Mouse (Mus musculus) cerebellum, adult 11 months (tissue): ENCODE measurements around the gene Cubn.
A peak's percentile ranks its signal among the peaks of the same experiment; 100 is the strongest.

Experiments
- DNase-seq: peaks from one replicate; pipeline ENCODE4 v3.0.0; 2022

The Cubn gene

GRCm38 (mm10) chr2:13342325-13342926, 149.2 kb downstream of the Cubn start:
- DNase-seq, result no peak

DNA sequence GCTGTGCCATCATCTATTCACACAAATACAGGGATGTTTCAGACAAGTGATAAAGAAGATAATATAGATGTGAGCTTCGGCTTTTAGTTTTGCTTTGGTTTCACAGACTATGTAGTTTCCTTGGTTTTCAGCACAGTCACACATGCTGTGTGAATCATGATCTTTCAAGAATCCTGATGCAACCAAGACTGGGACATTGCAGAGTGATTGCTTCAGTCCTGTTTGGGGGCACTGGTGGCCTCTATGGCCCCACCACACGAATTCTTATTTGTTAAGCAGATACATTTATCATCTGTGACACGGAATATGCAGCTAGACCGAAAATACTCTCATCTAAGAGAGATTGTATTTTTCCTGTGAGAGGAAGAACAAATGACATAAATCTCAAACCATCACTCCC, 156.2 kb downstream of the Cubn start:
- no peak for DNase-seq

GRCm38 (mm10) chr2:13329754-13330417, 161.7 kb downstream of the Cubn start:
- no peak for DNase-seq

- no peak for DNase-seq
These were observed 188.2 kb downstream of the Cubn start for GRCm38 (mm10) chr2:13303376-13303775.

DNA sequence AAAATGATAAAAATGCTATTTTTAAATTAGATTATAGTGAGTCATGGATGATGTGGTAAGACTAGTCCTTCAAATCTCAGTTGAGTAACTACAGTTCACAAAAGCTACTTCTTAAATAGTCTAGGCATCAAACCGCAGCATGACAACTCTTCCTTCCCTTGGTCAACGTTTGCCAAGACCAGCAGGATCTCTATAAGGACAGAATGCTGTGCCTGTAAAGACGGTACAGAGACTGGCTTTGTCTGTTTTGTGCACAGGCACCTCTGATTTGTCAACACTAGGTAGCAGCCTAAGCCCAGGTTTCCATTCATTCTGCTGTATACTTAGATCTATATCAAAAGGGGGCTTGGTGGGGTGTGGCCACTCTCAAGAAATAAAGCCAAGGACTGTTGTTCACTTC, 192.6 kb downstream of the Cubn start:
- DNase-seq, result no peak

- DNase-seq, result no peak
These were observed 193.9 kb downstream of the Cubn start for GRCm38 (mm10) chr2:13297733-13298132.

DNA sequence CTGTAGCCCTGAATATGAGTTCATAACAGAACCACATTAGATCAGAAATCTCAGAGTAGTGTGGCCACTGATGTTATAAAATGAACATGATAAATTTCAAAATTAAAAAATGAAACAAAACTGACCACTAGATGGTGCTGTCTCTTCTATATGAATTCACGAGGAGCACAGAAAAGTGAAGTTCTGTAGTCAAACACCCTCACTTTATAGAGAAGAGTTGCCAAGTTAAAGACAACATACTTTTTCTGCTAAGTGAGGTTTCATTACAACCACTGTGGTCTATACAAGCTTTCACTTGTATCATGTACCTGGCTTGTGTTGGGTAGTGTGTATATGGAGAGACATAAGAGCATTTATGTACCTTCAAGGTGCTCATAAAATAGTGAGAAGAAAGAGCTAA, 201.0 kb downstream of the Cubn start:
- no peak for DNase-seq

- no peak for DNase-seq
These were observed 201.5 kb downstream of the Cubn start for GRCm38 (mm10) chr2:13290070-13290469.

DNA sequence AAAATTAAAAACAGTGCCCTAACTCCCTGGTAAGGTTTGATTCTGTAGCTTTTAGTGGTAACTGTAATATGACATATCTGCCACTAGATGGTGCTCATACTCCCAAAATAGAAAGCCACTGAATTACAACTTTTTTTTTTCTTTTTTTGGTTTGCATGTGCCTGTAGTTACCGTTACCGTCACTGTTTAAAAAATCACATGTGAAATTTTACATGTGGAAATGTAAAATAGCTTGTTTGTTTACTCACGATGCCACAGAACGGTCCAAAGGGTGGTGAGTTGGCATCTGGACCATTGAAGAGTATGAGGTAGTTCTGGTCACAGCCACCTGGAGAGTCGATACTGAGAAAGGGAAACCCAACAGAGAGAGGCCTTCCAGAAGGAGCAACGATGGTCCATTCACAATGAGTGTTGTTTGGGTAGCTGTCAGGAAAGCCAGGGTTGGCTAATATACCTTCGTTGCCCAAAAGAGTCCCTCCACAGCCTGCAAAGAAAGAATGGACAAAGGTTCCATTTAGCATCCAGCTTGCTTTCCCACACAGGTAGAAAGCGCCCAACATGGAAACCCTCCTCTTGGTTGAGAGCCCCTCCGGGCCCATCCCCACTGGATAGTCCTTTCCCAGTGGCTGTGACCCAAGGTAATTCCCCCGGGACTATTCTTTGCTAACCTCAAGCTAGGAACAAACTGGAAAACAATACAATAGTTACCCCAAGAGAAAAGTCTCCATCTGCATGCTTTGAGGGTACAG, 213.3 kb downstream of the Cubn start:
- no peak for DNase-seq

GRCm38 (mm10) chr2:13275874-13276273, 215.7 kb downstream of the Cubn start:
- no peak for DNase-seq

DNA sequence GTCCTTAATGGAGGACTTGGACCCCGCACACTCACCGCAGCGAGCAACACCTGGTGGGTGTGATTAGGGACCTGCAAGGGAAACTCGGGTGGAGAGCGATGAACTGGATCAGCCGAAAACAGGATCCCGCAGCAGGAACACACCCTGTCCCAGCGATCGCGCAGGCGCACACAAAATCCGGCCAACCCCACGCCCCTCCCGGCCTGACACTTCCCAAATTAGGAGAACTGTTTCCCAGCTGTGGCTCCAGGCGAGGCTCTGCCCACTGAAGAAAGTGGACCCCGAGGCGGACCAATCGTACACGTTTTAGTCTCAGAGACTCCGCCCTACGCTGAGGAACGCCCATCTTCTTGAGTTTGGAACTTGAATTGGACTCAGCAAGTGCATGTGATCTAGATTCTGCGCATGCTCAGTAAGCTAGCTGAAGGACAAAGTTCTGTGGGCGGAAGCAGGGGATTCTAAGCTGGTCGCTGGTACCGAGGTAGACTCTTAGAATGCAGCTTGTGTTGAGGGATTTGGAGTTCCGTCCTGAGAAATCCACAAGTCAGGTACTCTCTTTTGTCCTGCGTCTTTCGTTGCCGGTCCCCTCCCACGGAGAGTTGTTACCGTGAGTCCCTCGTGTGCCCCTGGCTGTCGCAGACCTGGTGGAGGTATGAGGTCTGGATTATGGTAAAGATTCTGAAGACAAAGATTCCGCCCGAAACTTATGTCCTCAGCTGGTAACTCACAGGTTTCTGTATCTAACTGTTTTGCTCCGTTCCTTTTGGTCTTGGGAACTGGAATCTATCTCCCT, 220.3 kb downstream of the Cubn start, which contains the start of gene Rsu1:
Rsu1 (minus strand) TSS at position 251 of the 793 bp plus-strand sequence.
- peak; percentile 91 for DNase-seq

- DNase-seq, result no peak
These were observed 220.9 kb downstream of the Cubn start for GRCm38 (mm10) chr2:13270736-13271135.

DNA sequence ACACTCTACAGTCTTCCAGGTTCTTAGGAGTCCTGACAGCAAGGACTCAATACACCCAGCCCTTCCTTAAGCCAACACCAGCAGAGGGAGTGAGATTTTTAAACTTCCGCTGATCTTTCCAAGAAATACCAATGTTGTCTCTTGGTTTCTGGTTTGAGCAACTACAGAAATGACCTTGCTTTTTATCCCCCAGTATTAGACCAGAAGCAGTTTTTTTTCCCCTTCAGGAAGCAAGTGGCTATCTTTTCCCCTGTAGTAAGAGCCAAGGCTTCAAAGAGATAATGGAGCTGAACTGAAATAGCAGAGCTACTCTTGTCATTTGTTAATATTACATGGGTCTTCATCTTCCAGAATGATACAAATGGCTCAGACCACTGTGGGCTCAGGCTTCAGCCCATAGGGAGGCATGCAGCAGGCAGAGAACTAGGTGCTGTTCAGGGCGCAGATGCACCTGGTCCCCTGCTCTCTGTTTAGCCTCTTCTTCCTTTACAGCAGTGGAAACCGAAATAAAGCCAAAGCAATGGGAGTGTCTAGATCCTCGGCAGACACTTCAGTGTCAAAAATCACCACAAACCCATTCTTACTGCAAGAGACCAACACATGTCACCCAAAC, 222.8 kb downstream of the Cubn start:
- DNase-seq, result no peak

- DNase-seq, result no peak
These were observed 226.7 kb downstream of the Cubn start for GRCm38 (mm10) chr2:13264875-13265274.

DNA sequence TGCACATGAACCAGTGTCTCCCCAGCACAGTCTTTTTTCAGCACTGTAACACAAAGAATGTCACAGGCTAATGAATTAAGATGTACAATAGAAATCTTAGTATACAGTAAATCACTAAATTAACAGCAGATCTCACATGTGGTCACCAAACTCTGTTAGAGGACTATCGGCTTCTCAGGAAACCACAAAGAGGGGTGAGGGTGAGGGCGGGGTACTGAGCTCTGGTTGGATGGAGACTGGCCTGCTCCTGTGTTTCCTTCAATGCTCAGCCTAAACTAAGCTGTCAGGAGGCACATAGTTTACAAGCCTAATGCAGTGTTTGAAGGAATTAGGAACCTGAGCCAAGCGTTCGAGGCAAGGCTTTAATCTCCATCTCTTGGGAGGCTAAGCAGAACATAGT, 228.5 kb downstream of the Cubn start:
- DNase-seq, result no peak

- DNase-seq, result no peak
These were observed 233.0 kb downstream of the Cubn start for GRCm38 (mm10) chr2:13258606-13259005.

GRCm38 (mm10) chr2:13240711-13241110, 250.9 kb downstream of the Cubn start:
- DNase-seq, result no peak

- peak; percentile 8 for DNase-seq
These were observed 254.3 kb downstream of the Cubn start for GRCm38 (mm10) chr2:13237140-13237901.

- DNase-seq, result no peak
These were observed 255.9 kb downstream of the Cubn start for GRCm38 (mm10) chr2:13235696-13236095.

DNA sequence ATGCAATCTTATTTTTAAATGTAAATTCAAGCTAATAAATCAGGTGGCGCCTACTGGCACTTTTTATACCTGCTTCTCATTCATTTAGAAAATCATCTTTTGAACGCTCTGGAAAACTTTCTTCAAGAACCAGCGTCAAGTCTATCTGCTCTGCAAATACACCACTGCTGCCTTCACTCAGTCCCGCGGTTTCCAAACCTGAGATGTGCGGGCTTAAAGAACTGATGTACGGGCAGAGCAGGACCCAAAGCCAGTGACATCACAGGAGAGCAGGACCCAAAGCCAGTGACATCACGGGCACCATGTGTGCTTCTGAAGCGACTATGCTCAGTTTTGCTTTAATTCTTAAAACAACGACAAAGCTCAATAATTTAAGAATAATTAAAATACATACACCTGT, 256.8 kb downstream of the Cubn start:
- no peak for DNase-seq

- no peak for DNase-seq
These were observed 257.7 kb downstream of the Cubn start for GRCm38 (mm10) chr2:13233902-13234301.

DNA sequence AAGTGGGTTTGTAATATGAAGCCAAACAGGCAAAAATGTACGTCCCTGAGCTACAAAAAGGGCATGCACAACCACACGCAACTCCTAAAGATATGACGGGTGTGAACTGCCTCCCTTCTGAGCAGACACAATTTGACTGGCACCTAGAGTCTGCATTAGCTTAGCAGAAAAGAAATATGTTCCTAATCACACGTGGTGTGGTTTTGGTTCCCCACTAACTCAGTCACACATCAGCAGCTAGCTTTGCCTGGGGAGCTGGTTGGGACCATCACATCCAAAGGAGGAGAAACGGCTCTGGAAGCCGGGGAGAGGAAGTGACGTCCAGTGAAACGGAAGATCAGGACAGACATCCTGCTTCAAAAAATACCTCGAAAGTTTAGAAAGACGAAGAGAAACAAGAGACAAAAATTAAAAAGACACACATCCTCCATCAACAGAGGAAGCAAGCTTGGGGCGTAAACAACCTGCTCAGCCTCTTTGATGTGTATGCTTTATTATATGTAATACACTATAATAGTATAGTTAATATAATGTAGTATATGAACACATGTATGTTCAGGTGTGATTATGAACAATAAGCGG, 258.3 kb downstream of the Cubn start:
- no peak for DNase-seq
